Mouse (Mus musculus): ENCODE measurements around the gene Simc1.

DNA sequence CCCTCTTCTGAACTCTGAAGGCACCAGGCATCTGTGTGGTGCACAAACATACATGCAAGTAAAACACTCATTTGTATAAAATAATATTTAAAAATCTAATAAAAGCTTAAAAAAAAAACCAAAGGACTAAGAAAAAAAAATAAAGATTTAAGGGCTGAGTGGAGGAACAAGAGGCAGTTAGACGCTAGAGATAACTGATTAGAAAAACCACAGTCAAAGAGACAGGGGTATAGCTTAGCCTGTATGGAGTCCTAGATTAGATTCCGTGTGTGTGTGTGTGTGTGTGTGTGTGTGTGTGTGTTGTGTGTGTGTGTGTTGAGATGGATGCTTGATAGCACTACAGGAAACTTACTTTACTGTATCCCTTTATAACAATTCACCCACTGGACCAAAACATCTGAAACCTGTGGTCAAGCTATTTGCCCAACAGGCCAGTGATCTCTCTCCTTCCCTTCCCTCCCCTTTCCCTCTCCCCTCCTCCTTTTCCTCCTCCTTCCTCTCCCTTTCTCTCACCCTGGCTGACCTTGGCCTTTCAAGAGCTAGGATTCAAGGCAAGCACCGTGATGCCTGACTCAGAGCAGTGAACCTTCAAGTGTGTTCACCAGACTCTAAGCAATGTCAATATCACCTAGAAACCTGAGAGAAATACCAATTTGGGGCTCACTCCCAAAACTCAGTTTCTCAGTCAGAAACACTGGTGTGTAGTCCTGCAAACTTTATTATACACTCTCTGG is 1.5 kb upstream of the Simc1 start:
- TF ChIP-seq CTCF (conservative IDR thresholded peaks at IDR 0.05 in 1 of 2, IDR thresholded peaks at IDR 0.05 in 1 of 2; ENCODE audit: low read depth in 2 of 2, low read length in 2 of 2) (no peak), PAX5 (IDR thresholded peaks at IDR 0.05; ENCODE audit: low read length) (no peak), TCF12 (IDR thresholded peaks at IDR 0.05; ENCODE audit: low read depth, low read length) (no peak), GABPA (IDR thresholded peaks at IDR 0.05; ENCODE audit: insufficient replicate concordance, low read depth, low read length) (no peak), EP300 (IDR thresholded peaks at IDR 0.05; ENCODE audit: low read length) (no peak), ZNF384 (IDR thresholded peaks at IDR 0.05; ENCODE audit: low read depth, low read length) (no peak), MAZ (IDR thresholded peaks at IDR 0.05; ENCODE audit: low read depth, low read length) (no peak), KAT2A (IDR thresholded peaks at IDR 0.05; ENCODE audit: insufficient replicate concordance, low read length) (no peak)

All from CH12.LX (cell line).